Mouse (Mus musculus) midbrain, embryonic 12.5 days (tissue): ENCODE measurements at regions not wholly inside any gene's neighbourhood (a gene's known extent, or its start where the extent isn't known, plus 50 kb on each side); places are given as distances from the start of the nearest gene placed in this dataset.

ENCODE experiments used
- ATAC-seq: fragments of 200-750 bp; cut with Nextera tagmentation; 2 replicates; pipeline ENCODE4 v1.8.0; 2017; ENCODE audit warnings: low read depth, moderate TSS enrichment, moderate library complexity; ENCODE audit not compliant: low FRiP score
- H3K27ac ChIP-seq: fragments of 300-500 bp; sonication (generic); replicated peaks from 2 replicates; pipeline ENCODE4 v1.5.1; 2016; ENCODE audit warnings: mild to moderate bottlenecking
- H3K27me3 ChIP-seq: fragments of 300-500 bp; sonication (generic); 2 replicates; pipeline ENCODE4 v1.6.1; 2016; ENCODE audit warnings: mild to moderate bottlenecking
- H3K36me3 ChIP-seq: fragments of 300-500 bp; sonication (generic); 2 replicates; pipeline ENCODE4 v1.6.1; 2016
- H3K4me1 ChIP-seq: fragments of 300-500 bp; sonication (generic); 2 replicates; pipeline ENCODE4 v1.6.1; 2016
- H3K4me2 ChIP-seq: fragments of 300-500 bp; sonication (generic); replicated peaks from 2 replicates; pipeline ENCODE4 v1.6.1; 2016; ENCODE audit warnings: mild to moderate bottlenecking, moderate library complexity
- H3K4me3 ChIP-seq: fragments of 300-500 bp; sonication (generic); 2 replicates; pipeline ENCODE4 v1.5.1; 2016; ENCODE audit warnings: mild to moderate bottlenecking
- H3K9ac ChIP-seq: fragments of 300-500 bp; sonication (generic); replicated peaks from 2 replicates; pipeline ENCODE4 v1.6.1; 2016; ENCODE audit warnings: mild to moderate bottlenecking, moderate library complexity
- H3K9me3 ChIP-seq: fragments of 300-500 bp; sonication (generic); 2 replicates; pipeline ENCODE4 v1.6.1; 2016; ENCODE audit warnings: mild to moderate bottlenecking
- WGBS: fragments of 180-500 bp; shearing (Covaris S2); methylation state at CpG from one replicate; pipeline ENCODE4 v1.1.7; 2016; 5-methylcytosine and 5-hydroxymethylcytosine counted together

GRCm38 (mm10) chr6:127379511-127379910 is 67.1 kb upstream of the Parp11 start:
- Histone ChIP-seq H3K9me3 (no peaks in the 10 kb centered on the region), H3K36me3 (no peaks in the 10 kb centered on the region), H3K4me2 (no peak overlapping the region), H3K4me1 (peaks cover 12% of the 10 kb centered on the region), H3K27me3 (peaks cover 29% of the 10 kb centered on the region), H3K4me3 (no peak overlapping the region), H3K9ac (no peak overlapping the region), H3K27ac (no peak overlapping the region)
- ATAC-seq, result 0 out of 2 replicates have a peak, but pooled peaks have one; percentile 23
- WGBS, result 8% methylated on average over 4 of the region's 4 CpGs

GRCm38 (mm10) chr6:127381148-127381888 is 65.3 kb upstream of the Parp11 start:
- H3K9me3 ChIP-seq, result no peaks in the 10 kb centered on the region
- no peak overlapping the region for H3K9ac ChIP-seq
- H3K4me3 ChIP-seq, result no peak overlapping the region
- no peaks in the 10 kb centered on the region for H3K36me3 ChIP-seq
- no peak overlapping the region for H3K4me2 ChIP-seq
- no peak overlapping the region for H3K27ac ChIP-seq
- WGBS, result 86% methylated on average over 2 of the region's 2 CpGs
- H3K27me3 ChIP-seq, result peaks cover 14% of the 10 kb centered on the region
- no peak for ATAC-seq
- H3K4me1 ChIP-seq, result no peaks in the 10 kb centered on the region

- WGBS, result 94% methylated on average over 15 of the region's 15 CpGs
- Histone ChIP-seq H3K9ac (no peak overlapping the region), H3K4me1 (peaks cover 21% of the 10 kb centered on the region), H3K9me3 (no peaks in the 10 kb centered on the region), H3K4me3 (no peak overlapping the region), H3K27me3 (0 out of 2 replicates have a peak, but pooled peaks cover 3% of the 10 kb centered on the region), H3K4me2 (no peak overlapping the region), H3K36me3 (no peaks in the 10 kb centered on the region), H3K27ac (no peak overlapping the region)
- no peak for ATAC-seq
These were observed 55.2 kb upstream of the Parp11 start for GRCm38 (mm10) chr6:127391258-127392011.

- Histone ChIP-seq H3K9me3 (no peaks in the 10 kb centered on the region), H3K27ac (no peak overlapping the region), H3K4me1 (peaks cover 21% of the 10 kb centered on the region), H3K4me2 (no peak overlapping the region), H3K27me3 (0 out of 2 replicates have a peak, but pooled peaks cover 3% of the 10 kb centered on the region), H3K36me3 (no peaks in the 10 kb centered on the region), H3K9ac (no peak overlapping the region), H3K4me3 (no peak overlapping the region)
- WGBS, result 89% methylated on average over 12 of the region's 12 CpGs
- ATAC-seq, result no peak
These were observed 54.4 kb upstream of the Parp11 start for GRCm38 (mm10) chr6:127392012-127392798.

- Histone ChIP-seq H3K4me1 (peaks cover 21% of the 10 kb centered on the region), H3K4me3 (no peak overlapping the region), H3K4me2 (no peak overlapping the region), H3K9me3 (no peaks in the 10 kb centered on the region), H3K27me3 (0 out of 2 replicates have a peak, but pooled peaks cover 3% of the 10 kb centered on the region), H3K36me3 (no peaks in the 10 kb centered on the region), H3K27ac (no peak overlapping the region), H3K9ac (no peak overlapping the region)
- 96% methylated on average over 1 of the region's 1 CpGs for WGBS
- ATAC-seq, result no peak
These were observed 53.9 kb upstream of the Parp11 start for GRCm38 (mm10) chr6:127392799-127393172.

- peak overlapping the region; percentile 67 for H3K27ac ChIP-seq
- H3K27me3 ChIP-seq, result peaks cover 3% of the 10 kb centered on the region; the same call in 1 of the 2 replicates
- 23% methylated on average over 9 of the region's 9 CpGs for WGBS
- peak; percentile 91 for ATAC-seq
- H3K4me2 ChIP-seq, result peak overlapping the region; percentile 13; the same call in 1 of the 2 replicates
- peaks cover 21% of the 10 kb centered on the region for H3K4me1 ChIP-seq
- no peak overlapping the region for H3K4me3 ChIP-seq
- peak overlapping the region; percentile 28; the same call in 1 of the 2 replicates for H3K9ac ChIP-seq
- no peaks in the 10 kb centered on the region for H3K36me3 ChIP-seq
- H3K9me3 ChIP-seq, result no peaks in the 10 kb centered on the region
These were observed 52.6 kb upstream of the Parp11 start for GRCm38 (mm10) chr6:127393907-127394600.
